Mouse (Mus musculus): Measurements from ENCODE around the gene Mdm2. TPM values are rescaled to one million over a fixed set of nuclear protein-coding genes. Genes with fewer than 3 reads are reported as not detected.

Gene Mdm2
- total and polyA plus RNA-seq, 3 experiments: 79.8 to 136 (median 112) TPM

DNA sequence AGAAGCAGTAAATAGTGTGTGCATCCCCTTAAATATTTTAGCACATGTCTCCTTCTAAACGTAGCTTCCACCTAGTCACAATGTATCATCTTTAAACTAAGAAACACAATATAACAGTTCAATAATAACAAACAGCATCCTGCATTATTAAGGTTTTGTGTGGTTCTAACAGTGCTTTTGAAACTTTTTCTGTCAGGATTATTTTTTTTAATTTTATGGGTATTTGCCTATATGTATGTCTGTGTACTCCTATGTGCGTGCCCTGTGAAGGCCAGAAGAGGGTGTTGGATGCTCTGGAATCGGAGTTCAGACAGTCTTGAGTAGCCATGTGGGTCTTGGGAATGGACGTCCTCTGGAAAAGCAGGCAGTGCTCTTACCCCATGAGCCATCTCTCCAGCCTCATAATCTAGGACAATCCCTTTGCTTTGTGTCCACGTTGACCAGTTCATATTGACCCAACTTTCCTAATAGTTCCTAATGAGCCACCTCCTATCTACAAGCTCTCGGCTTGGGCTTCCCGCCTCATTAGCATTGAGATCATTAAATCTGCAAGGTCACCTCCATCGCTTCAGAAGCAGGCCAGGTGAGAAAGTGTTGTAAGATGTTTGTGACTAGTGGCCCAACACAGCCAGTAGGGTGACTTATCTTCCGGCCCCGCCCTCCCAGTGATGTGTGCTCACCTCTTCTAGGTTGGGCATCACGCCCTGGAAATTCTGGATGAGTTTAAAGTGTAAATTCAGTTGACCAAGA, 61.1 kb downstream of the Mdm2 start:
- Histone ChIP-seq H3K27ac (ENCODE audit: insufficient read depth, low read depth) (no peak overlapping the region), H3K27me3 (replicated peaks) (no peaks in the 10 kb centered on the region), H3K9me3 (replicated peaks; ENCODE audit: low read length) (no peaks in the 10 kb centered on the region), H3K4me2 (ENCODE audit: insufficient read depth, low read depth, poor library complexity, severe bottlenecking) (no peak overlapping the region), H3K4me1 (ENCODE audit: control insufficient read depth in 1 of 2, insufficient read depth in 2 of 2) (peaks cover 3 to 27% of the 10 kb centered on the region in 2 experiments; a peak in 3 of 4 replicates), H3K4me3 (replicated peaks in 1 of 3; ENCODE audit: low read depth in 2 of 3, low read length in 2 of 3, poor library complexity in 1 of 3) (no peak overlapping the region), H3K36me3 (replicated peaks in 1 of 2; ENCODE audit: control insufficient read depth in 1 of 2, insufficient read depth in 1 of 2, low read length in 1 of 2) (no peaks in the 10 kb centered on the region), H3K79me2 (replicated peaks; ENCODE audit: control insufficient read depth, extremely low read depth, insufficient read depth, poor library complexity, severe bottlenecking) (no peaks in the 10 kb centered on the region), H3K9ac (ENCODE audit: insufficient read depth, low read depth) (no peak overlapping the region)
- DNase-seq (ENCODE audit: extremely low read depth): no peak
- TF ChIP-seq PAX5 (IDR thresholded peaks at IDR 0.05; ENCODE audit: low read length) (no peak), MAFK (IDR thresholded peaks at IDR 0.05; ENCODE audit: insufficient replicate concordance, low read length) (no peak), SMC3 (IDR thresholded peaks at IDR 0.05; ENCODE audit: low read depth, low read length) (no peak), GABPA (IDR thresholded peaks at IDR 0.05; ENCODE audit: insufficient replicate concordance, low read depth, low read length) (no peak), UBTF (IDR thresholded peaks at IDR 0.05; ENCODE audit: low read depth, low read length) (no peak)
- in situ Hi-C loops (cut with MboI; ENCODE audit: low pct_ligation_motif_present, low pct_unique_long_range_greater_than_20kb, low sequenced_read_pairs): no loop called here
- dilution Hi-C loops (cut with MboI; ENCODE audit: extremely low pct_ligation_motif_present, extremely low pct_unique_long_range_greater_than_20kb, low sequenced_read_pairs): no loop called here

DNA sequence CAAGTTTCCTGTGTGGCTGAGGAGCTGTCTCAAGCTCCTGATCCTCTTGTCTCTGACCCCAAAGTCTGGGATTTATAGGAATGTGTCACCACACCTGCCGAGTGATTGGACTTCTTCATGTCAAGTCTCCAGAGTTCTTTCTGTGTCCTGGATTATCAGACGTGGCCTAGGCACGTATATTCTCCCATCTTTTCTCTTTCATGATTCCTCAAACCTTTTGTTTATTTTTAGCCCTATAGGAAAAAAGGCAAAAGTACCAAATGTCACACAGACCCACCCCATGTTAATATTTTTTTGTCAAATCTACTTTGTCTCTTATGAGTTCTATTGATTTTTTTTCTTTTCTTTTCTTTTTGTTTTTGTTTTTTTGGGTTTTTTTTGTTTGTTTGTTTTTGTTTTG, 61.9 kb downstream of the Mdm2 start:
- Histone ChIP-seq H3K27me3 (replicated peaks) (no peaks in the 10 kb centered on the region), H3K27ac (ENCODE audit: insufficient read depth, low read depth) (no peak overlapping the region), H3K9me3 (replicated peaks; ENCODE audit: low read length) (no peaks in the 10 kb centered on the region), H3K4me2 (ENCODE audit: insufficient read depth, low read depth, poor library complexity, severe bottlenecking) (no peak overlapping the region), H3K79me2 (replicated peaks; ENCODE audit: control insufficient read depth, extremely low read depth, insufficient read depth, poor library complexity, severe bottlenecking) (no peaks in the 10 kb centered on the region), H3K9ac (ENCODE audit: insufficient read depth, low read depth) (no peak overlapping the region), H3K36me3 (replicated peaks in 1 of 2; ENCODE audit: control insufficient read depth in 1 of 2, insufficient read depth in 1 of 2, low read length in 1 of 2) (no peaks in the 10 kb centered on the region), H3K4me3 (replicated peaks in 1 of 3; ENCODE audit: low read depth in 2 of 3, low read length in 2 of 3, poor library complexity in 1 of 3) (no peak overlapping the region), H3K4me1 (ENCODE audit: control insufficient read depth in 1 of 2, insufficient read depth in 2 of 2) (peaks cover 3 to 27% of the 10 kb centered on the region in 2 experiments; a peak in 3 of 4 replicates)
- in situ Hi-C loops (cut with MboI; ENCODE audit: low pct_ligation_motif_present, low pct_unique_long_range_greater_than_20kb, low sequenced_read_pairs) (no loop called here), dilution Hi-C loops (cut with MboI; ENCODE audit: extremely low pct_ligation_motif_present, extremely low pct_unique_long_range_greater_than_20kb, low sequenced_read_pairs) (no loop called here)
- no peak for TF ChIP-seq UBTF (IDR thresholded peaks at IDR 0.05; ENCODE audit: low read depth, low read length)
- TF ChIP-seq USF2 (conservative IDR thresholded peaks at IDR 0.05; ENCODE audit: low read depth, low read length): no peak
- no peak for TF ChIP-seq CHD1 (IDR thresholded peaks at IDR 0.05; ENCODE audit: low read depth, low read length)
- TF ChIP-seq MXI1 (IDR thresholded peaks at IDR 0.05; ENCODE audit: low read depth, low read length): no peak
- no peak for TF ChIP-seq HCFC1 (IDR thresholded peaks at IDR 0.05; ENCODE audit: low read depth, low read length)
- TF ChIP-seq NELFE (IDR thresholded peaks at IDR 0.05; ENCODE audit: low read depth, low read length): no peak
- TF ChIP-seq MAZ (IDR thresholded peaks at IDR 0.05; ENCODE audit: low read depth, low read length): no peak
- TF ChIP-seq BHLHE40 (IDR thresholded peaks at IDR 0.05; ENCODE audit: low read depth, low read length): no peak
- no peak for TF ChIP-seq POLR2AphosphoS2 (IDR thresholded peaks at IDR 0.05; ENCODE audit: low read depth, low read length)
- no peak for TF ChIP-seq RCOR1 (conservative IDR thresholded peaks at IDR 0.05; ENCODE audit: low read depth, low read length)
- TF ChIP-seq TCF12 (IDR thresholded peaks at IDR 0.05; ENCODE audit: low read depth, low read length): no peak
- TF ChIP-seq ETS1 (conservative IDR thresholded peaks at IDR 0.05; ENCODE audit: low read depth, low read length): no peak
- no peak for TF ChIP-seq PAX5 (IDR thresholded peaks at IDR 0.05; ENCODE audit: low read length)
- no peak for TF ChIP-seq NRF1 (IDR thresholded peaks at IDR 0.05; ENCODE audit: low read depth, low read length)
- DNase-seq (ENCODE audit: extremely low read depth): no peak
